Mouse (Mus musculus): ENCODE data around the gene Nr0b2.

The Nr0b2 gene

GRCm38 (mm10) chr4:133605330-133605729, 52.2 kb downstream of the Nr0b2 start:
- DNase-seq (ENCODE audit: low read depth, low spot score): no peak

All from WW6 (cell line).